Mouse (Mus musculus) left cerebral cortex, postnatal 25 days (tissue): ENCODE data around the gene D1Ertd622e. TPM values are rescaled to one million over a fixed set of nuclear protein-coding genes. Genes with fewer than 3 reads are reported as not detected.

Experiments
- DNase-seq, 2 experiments: peaks; one replicate each; pipeline ENCODE4 v3.0.0; 2022; ENCODE audit warnings: low spot score in 2 of 2, mixed read lengths in 1 of 2
- intact Hi-C: fragments of 180-260 bp; cut with DNase I; formaldehyde crosslinking; loops from one replicate; pipeline ENCODE4 v1.15.1; 2025
- total RNA-seq, 2 experiments: library from RNA; stranded (reverse); gene quantifications; 2 replicates each; pipeline ENCODE4 v1.2.3; 2021

The D1Ertd622e gene
- total RNA-seq, 2 experiments from 2014 or later, result 76.5 to 78.3 TPM

GRCm38 (mm10) chr1:97650072-97650471 is 11.8 kb downstream of the D1Ertd622e start:
- peak in 1 of 2 experiments; percentile 70 for DNase-seq
- intact Hi-C loops, result loop anchor here (1.0 kb wide), 1 partner anchor 11 kb away; no protein-coding TSS in a partner anchor

DNA sequence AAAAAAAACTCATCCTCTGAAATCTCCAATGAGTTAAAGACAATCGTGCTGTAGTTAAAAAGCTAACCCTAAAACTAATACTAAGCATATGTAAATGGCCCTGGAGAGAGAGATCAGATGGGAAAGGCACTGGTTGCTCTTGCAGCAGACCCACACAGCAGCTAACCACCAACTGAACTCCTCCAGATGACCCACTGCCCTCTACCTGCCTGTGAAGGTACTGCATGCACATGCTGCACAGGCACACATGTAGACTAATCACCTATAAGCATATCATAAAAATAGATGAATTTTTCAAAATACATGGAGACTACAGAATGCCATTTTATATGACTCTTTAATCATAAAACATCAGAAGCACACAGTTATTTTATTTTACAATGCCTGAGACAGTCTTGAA is 14.8 kb downstream of the D1Ertd622e start:
- intact Hi-C loops, result no loop called here
- no peak for DNase-seq

DNA sequence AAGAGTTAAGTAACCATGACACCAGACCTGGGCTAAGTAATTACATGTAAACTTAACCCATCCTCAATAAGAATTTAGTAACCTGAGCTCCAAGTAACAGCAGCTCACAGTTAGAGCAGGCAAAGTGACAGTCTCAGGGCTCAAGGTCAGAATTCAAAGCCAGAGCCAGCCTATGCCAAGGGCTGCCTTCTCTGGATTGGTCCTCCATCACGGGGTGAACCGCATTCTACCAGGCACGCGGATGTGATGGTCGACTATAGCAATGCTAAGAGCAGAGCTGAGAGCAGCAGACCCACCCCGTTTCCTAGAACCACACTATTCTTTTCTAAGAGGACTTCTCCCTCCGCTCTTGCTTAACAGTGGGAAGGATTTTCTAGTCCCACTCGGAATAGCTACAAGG is 27.8 kb downstream of the D1Ertd622e start:
- DNase-seq, result no peak
- intact Hi-C loops, result no loop called here

- DNase-seq, result no peak
- intact Hi-C loops, result no loop called here
These were observed 29.2 kb downstream of the D1Ertd622e start for GRCm38 (mm10) chr1:97632545-97633256.

- intact Hi-C loops, result no loop called here
- DNase-seq, result no peak
These were observed 29.9 kb downstream of the D1Ertd622e start for GRCm38 (mm10) chr1:97631843-97632470.

GRCm38 (mm10) chr1:97630146-97630545 is 31.7 kb downstream of the D1Ertd622e start:
- DNase-seq, result no peak
- intact Hi-C loops, result no loop called here

- no peak for DNase-seq
- intact Hi-C loops, result no loop called here
These were observed 33.0 kb downstream of the D1Ertd622e start for GRCm38 (mm10) chr1:97628859-97629258.

DNA sequence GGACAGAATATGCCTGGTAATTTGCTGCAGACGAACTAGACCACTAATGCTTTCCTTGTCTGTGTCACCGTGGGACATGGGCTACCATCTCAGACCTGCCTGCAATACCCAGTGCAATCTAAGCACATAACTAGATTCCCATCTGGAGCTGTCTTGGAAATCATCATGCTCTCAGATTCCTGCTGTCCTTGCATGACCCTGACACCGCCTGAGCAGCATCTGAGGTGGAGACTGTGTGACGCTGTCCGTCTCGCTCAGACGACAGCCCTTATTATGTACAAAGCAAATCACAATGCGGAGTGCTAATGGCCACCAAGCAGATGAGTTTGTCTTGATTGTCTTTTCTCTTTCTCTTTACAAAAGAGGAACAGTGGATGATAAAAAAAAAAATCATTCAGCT is 33.9 kb downstream of the D1Ertd622e start:
- intact Hi-C loops, result no loop called here
- no peak for DNase-seq

DNA sequence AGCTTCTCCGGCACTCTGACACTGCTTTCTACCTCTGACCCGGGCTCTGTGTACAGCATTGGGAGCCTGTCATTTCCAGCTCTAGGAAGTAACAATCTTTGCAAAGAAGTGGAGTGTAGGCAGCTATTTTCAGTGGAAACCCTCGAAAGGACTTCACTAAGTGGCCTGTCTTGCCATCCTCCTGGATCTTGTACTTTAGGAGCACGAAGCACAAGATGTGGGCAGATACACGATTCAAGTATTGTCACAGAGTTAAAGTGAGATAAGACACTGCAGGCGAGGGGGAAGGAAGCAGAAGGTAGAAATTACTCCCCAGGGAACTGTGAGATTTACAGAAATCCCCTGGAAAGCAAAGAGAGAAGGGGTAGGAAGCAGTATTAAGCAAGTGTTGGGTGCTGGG is 36.4 kb downstream of the D1Ertd622e start:
- intact Hi-C loops, result loop anchor here (2.0 kb wide), 2 partner anchors 35 to 71 kb away; no protein-coding TSS in a partner anchor
- DNase-seq, result peak in 1 of 2 experiments; percentile 69

DNA sequence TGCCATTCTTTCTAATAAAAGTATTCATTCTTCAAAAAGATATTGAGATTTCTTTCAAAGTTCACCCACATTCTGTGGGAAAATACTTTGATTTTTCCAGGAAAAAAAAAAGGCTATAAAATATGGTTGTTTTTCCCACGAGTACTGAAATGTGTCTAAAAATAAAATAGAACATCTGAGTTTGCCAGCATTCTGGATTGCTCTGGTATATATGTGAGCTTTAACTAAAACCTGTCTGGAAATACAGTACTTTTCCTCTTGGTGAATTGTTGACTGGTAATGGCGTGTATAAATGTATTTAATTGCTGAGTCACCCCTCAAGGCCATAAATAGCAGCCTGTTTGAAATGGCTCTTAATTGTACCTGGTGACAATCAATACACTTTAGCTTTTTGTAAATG is 37.5 kb downstream of the D1Ertd622e start:
- peak in 1 of 2 experiments; percentile 61 for DNase-seq
- intact Hi-C loops, result loop anchor here (2.0 kb wide), 2 partner anchors 36 to 70 kb away; no protein-coding TSS in a partner anchor

DNA sequence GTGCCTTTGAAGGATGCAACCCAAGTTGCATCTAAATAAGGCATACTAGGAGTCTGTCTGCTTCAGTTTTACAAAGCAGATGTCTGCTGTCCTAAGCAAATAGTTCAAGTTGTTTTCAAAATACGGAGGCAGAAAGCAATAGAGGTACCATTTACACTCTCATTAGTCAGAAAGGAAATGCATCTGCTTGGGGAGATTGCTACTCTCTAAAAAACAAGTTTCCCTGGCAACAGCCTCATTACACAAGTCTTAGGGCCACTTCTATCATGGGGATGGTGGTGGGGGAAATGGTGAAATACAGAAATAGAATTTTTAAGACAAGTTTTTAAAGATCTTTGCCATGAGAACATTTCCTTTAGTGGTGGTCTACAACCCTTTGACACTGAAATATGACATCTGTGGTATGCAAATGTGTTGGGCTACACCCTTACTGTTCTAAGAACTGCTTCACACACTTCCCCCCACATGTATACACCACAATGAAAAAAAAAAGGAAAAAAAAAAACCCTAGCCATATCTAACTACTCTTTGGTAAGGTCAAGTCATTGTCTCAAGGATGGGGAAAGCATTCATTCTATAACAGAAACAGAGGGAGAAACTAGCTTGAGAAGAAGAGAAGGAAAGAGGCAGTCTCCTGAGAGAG is 38.5 kb downstream of the D1Ertd622e start:
- intact Hi-C loops, result no loop called here

GRCm38 (mm10) chr1:97622574-97623208 is 39.2 kb downstream of the D1Ertd622e start:
- no peak for DNase-seq
- intact Hi-C loops, result no loop called here

More for the DNA sequence above, 38.5 kb downstream of the D1Ertd622e start:
- no peak for DNase-seq

DNA sequence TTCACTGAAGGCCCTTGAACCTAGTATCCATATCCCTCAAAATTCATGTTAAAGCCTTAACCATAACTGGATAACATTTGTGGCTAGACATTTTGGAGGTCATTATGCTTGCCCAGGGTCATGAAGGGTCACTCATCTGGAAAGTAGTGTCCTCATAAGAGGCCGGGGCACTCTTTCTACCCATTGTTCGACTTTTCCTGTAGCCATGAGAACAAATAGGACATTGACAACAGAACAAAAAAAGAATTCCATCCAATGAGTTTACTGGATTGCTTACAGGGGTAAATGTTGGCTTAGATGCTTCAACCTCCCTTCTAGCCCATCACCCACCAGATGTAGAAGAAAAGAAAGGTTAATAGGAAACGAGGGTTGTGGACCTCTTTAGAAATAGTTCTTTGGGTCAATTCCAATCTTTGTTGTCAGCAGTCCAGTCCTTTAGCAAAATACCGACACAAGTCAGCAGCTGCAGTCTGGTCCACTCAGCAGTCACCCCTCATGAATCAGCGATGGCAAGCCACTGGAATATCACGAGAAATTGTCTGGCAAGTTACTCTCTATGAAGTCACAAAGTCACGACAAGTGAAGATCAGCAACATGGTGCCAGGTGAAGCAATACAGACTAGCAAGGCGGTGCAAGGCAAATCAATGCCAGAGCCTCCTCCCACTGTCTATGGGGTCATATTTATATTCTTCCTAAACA is 42.1 kb downstream of the D1Ertd622e start:
- no peak for DNase-seq
- intact Hi-C loops, result no loop called here

GRCm38 (mm10) chr1:97615525-97615924 is 46.3 kb downstream of the D1Ertd622e start:
- intact Hi-C loops, result loop anchor here (2.0 kb wide), 2 partner anchors 45 to 61 kb away; no protein-coding TSS in a partner anchor

DNA sequence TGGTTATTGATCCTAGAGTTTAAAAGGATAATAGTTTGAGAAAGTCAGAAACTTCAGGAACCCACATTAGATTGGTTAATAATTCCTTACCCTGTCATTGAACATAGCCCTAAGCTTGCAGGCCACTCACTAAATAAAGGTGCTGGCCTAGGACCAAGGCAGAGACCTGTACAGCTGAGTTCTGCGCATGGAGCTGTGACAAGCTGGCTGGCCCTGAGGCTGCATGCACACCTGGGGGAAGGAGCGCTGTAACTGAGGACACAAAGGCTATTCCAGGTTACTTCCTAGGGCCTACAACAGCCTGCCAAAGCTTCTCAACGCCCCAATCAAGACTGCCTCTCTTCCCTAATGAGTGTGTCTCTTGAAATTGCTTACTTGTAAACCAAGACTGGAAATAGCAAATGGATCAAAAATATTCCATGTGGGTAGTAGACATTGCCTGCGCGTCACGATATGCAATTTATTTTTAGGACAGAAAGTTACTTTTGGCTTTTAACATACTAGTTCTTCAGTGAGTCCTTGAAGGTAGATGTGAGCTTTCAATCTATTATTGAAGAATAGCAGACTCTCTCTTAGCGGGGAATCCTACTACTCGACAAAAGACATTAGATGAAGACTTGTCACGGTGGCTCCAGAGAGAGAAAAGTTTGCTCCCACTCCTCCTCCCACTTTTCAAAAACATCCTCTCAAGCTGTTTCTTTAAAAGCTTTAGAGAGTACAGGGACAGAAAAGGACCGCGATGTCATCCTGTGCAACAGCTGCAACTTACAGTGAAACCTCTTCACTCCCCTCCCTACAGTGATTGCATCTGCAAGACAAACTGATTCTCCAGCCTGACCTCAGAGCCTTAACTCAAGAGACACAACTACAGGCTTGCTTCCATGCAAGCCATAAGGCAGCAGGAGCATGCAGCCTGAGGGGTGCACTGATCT is 47.1 kb downstream of the D1Ertd622e start:
- intact Hi-C loops, result loop anchor here (2.0 kb wide), 2 partner anchors 46 to 60 kb away; no protein-coding TSS in a partner anchor
- peak in 1 of 2 experiments; percentile 69 for DNase-seq

More at GRCm38 (mm10) chr1:97615525-97615924, 46.3 kb downstream of the D1Ertd622e start:
- DNase-seq, result peak in 1 of 2 experiments; percentile 43

DNA sequence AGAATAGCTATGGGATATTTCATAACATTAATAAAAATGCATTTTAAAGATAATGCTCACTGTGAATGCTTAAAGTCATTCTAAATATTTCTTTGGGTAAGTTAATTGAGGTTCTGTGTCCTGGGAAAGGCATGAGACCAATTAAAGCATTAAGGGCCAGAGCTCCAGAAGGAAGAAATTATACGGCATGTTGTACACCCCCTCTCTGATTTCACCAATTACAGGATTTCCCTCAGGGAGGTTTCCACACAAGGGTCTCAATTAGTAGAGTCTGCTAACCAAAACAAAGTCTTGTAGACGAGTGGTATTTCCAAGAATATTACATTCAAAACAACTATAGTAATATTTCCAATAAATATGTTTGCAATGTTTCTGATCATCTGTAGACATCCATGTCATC is 50.1 kb downstream of the D1Ertd622e start:
- no peak for DNase-seq
- intact Hi-C loops, result no loop called here

DNA sequence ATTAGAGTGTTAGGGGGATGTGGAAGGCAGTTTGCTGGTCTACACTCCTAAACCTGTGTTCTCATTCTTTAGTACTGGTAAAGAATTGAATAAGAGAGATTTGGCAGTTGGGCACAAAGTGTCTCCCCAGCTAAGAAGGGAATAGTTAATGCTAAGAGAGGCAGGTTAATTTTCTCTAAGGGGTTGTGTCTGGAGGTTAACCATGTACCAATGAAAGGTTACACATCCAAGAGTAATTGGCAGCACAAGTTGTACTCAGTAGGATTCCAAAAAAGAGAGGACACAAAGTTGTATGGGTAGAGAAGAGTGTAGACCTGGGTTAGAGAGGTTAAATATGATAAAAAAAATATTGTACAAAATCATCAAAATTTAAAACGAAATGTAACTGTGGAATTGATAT is 58.5 kb downstream of the D1Ertd622e start:
- intact Hi-C loops, result no loop called here
- DNase-seq, result no peak

- intact Hi-C loops, result no loop called here
- peak in 1 of 2 experiments; percentile 47 for DNase-seq
These were observed 61.5 kb downstream of the D1Ertd622e start for GRCm38 (mm10) chr1:97600371-97600770.
